Mouse (Mus musculus) MEL (cell line): Measurements from ENCODE around the gene Nav1.

Source experiments
- CTCF ChIP-seq, 3 experiments: IDR thresholded peaks in 2 of 3; conservative IDR thresholded peaks in 1 of 3; 2 replicates each; pipeline ENCODE4 v1.5.1; 2011 to 2012; ENCODE audit warnings: low read length in 3 of 3, low read depth in 2 of 3, mild to moderate bottlenecking in 2 of 3, improper control_type of control experiment in 1 of 3, inconsistent platforms in 1 of 3, mixed read lengths in 1 of 3, moderate library complexity in 1 of 3; ENCODE audit not compliant: control insufficient read depth in 1 of 3, insufficient read depth in 1 of 3, poor library complexity in 1 of 3, severe bottlenecking in 1 of 3
- EP300 ChIP-seq, 2 experiments: IDR thresholded peaks; 2 replicates each; pipeline ENCODE4 v1.6.1; 2011; ENCODE audit warnings: improper control_type of control experiment in 2 of 2, low read length in 2 of 2, low read depth in 1 of 2, mild to moderate bottlenecking in 1 of 2
- ETS1 ChIP-seq: IDR thresholded peaks from 2 replicates; pipeline ENCODE4 v1.6.1; 2012; ENCODE audit warnings: low read depth, mild to moderate bottlenecking, inconsistent platforms, low read length, improper control_type of control experiment, moderate library complexity
- GABPA ChIP-seq: IDR thresholded peaks from 2 replicates; pipeline ENCODE4 v1.6.1; 2012; ENCODE audit warnings: low read depth, mild to moderate bottlenecking, inconsistent platforms, low read length, improper control_type of control experiment, moderate library complexity
- GATA1 ChIP-seq: IDR thresholded peaks from 2 replicates; pipeline ENCODE4 v1.6.1; 2011; ENCODE audit warnings: low read depth, low read length, improper control_type of control experiment
- HCFC1 ChIP-seq: IDR thresholded peaks from 2 replicates; pipeline ENCODE4 v1.6.1; 2012; ENCODE audit warnings: low read depth, mild to moderate bottlenecking, inconsistent platforms, low read length, improper control_type of control experiment, moderate library complexity
- MAFK ChIP-seq: IDR thresholded peaks from 2 replicates; pipeline ENCODE4 v1.6.1; 2011; ENCODE audit warnings: low read depth, mild to moderate bottlenecking, low read length, improper control_type of control experiment, borderline replicate concordance
- POLR2A ChIP-seq, 2 experiments: IDR thresholded peaks; 2 replicates each; pipeline ENCODE4 v1.6.1; 2011 to 2012; ENCODE audit warnings: low read length in 2 of 2, mild to moderate bottlenecking in 2 of 2, control low read depth in 1 of 2, improper control_type of control experiment in 1 of 2, low read depth in 1 of 2, moderate library complexity in 1 of 2; ENCODE audit not compliant: control insufficient read depth in 1 of 2, insufficient read depth in 1 of 2, poor library complexity in 1 of 2
- RAD21 ChIP-seq: IDR thresholded peaks from 2 replicates; pipeline ENCODE4 v1.6.1; 2011; ENCODE audit warnings: mild to moderate bottlenecking, low read depth, low read length, improper control_type of control experiment
- RCOR1 ChIP-seq: IDR thresholded peaks from 2 replicates; pipeline ENCODE4 v1.6.1; 2012; ENCODE audit warnings: low read depth, mild to moderate bottlenecking, inconsistent platforms, low read length, improper control_type of control experiment
- SIN3A ChIP-seq: IDR thresholded peaks from 2 replicates; pipeline ENCODE4 v1.6.1; 2012; ENCODE audit warnings: low read length, improper control_type of control experiment, inconsistent platforms

GRCm38 (mm10) chr1:135440986-135441385 lies 166.1 kb downstream of the Nav1 start:
- no peak for TF ChIP-seq HCFC1
- TF ChIP-seq EP300 (IDR thresholded peaks at IDR 0.05; ENCODE audit: low read depth in 1 of 2, low read length in 2 of 2), result no peak
- no peak for TF ChIP-seq CTCF (IDR thresholded peaks at IDR 0.05 in 2 of 3, conservative IDR thresholded peaks at IDR 0.05 in 1 of 3; ENCODE audit: control insufficient read depth in 1 of 3, insufficient read depth in 1 of 3, low read depth in 2 of 3, low read length in 3 of 3, poor library complexity in 1 of 3, severe bottlenecking in 1 of 3)
- no peak for TF ChIP-seq SIN3A
- no peak for TF ChIP-seq POLR2A (IDR thresholded peaks at IDR 0.05; ENCODE audit: control insufficient read depth in 1 of 2, insufficient read depth in 1 of 2, low read depth in 1 of 2, low read length in 2 of 2, poor library complexity in 1 of 2)
- no peak for TF ChIP-seq MAFK
- TF ChIP-seq GATA1, result no peak
- no peak for TF ChIP-seq GABPA
- no peak for TF ChIP-seq RCOR1
- TF ChIP-seq ETS1, result no peak
- TF ChIP-seq RAD21, result no peak
